Mouse (Mus musculus) cerebellum, adult (tissue): ENCODE data around the gene Otub1.

Experiments used
- ATAC-seq: cut with Nextera tagmentation; 2 replicates; pipeline ENCODE4 v1.9.2; 2017; ENCODE audit warnings: mild to moderate bottlenecking, moderate library complexity, mixed read lengths; ENCODE audit not compliant: insufficient number of reproducible peaks, low FRiP score, low TSS enrichment

Otub1 gene

DNA sequence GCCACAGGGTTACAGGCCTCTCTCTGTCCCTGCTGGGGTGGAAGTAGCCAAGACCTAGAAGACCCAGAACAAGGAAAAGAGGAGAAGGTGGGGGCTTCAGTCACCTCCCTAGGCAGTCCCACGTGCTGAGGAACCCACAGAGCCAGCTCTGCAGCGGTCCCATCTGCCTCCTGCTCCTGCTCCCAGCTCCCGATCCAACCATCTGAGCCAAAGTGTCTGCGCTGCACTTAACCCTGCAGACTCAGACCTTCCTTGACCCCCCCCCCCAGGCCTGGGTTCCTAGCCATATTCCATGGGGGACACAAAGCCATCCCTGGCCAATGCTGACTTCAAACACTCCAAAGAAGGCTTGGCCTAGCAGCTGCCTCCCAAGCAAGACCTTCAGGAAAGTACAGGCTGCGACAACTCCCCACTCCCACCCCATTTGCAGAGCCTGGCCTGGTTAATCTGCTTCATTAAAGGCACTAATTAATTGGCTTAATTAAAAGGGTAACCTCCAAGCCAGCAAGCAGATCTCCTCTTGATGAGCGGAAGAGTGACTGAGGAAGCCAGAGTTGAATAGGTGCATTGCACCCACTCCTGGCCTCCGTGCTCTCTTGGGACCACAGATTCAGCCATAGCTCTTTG lies 54.7 kb downstream of the Otub1 start:
- no peak for ATAC-seq

- no peak for ATAC-seq
Observed at GRCm38 (mm10) chr19:7149158-7149685, 56.9 kb downstream of the Otub1 start.

DNA sequence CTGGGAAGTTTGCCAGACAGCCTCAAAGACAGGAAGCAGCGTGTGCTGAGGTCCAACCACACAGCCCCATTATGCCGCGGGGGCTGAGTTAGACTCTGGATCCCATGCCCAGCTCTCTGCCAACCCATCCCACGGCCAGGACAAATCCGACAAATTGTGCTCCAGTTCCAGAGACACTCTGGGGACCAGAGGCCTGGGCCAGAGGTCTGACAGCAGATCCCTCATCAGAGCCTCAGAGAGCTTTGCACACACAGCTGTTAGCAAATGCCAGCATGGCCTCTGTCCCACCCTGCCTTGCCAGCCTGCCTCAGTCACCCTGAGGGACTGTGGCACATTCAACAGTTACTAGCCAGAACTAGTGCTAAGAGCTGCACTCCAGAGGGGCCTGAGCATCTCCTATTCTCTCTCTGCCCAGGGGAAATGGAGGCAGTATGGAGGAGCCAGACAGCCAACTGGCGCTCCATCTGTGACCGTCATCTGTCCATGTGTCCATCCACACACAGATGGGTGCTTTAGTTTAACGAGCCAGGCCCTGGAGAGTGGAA lies 57.5 kb downstream of the Otub1 start:
- ATAC-seq, result 0 out of 2 replicates have a peak, but pooled peaks have one; percentile 20
